Mouse (Mus musculus): ENCODE results near the gene Dpyd. TPM values are rescaled to one million over a fixed set of nuclear protein-coding genes. Genes with fewer than 3 reads are reported as not detected.

The Dpyd gene
- polyA plus RNA-seq, 1 experiment from 2014 or later, result 4.7 TPM

DNA sequence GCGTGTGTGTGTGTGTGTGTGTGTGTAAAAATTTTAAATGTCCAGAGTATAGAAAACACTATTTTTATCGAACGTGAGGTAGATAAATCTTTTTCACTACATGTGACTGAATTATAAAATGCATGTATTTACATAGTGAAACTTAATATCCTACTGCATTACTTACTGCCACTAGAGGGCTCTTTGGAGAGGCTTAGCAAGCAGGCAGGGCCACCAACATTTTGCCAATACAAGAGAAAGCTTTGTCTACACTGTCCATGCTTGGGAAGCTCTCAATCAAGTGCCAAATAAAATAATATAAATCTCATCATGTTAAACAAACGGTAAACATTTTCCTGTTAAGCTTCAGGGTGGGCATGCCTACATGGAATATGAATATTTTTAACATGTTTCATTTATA is 429.9 kb downstream of the Dpyd start:
- Histone ChIP-seq H3K4me3 (ENCODE audit: low read depth, low read length) (no peak overlapping the region), H3K9me3 (ENCODE audit: control insufficient read depth, low read length) (no peaks in the 10 kb centered on the region), H3K9ac (ENCODE audit: low read length) (no peak overlapping the region), H3K4me2 (ENCODE audit: low read depth) (no peak overlapping the region), H3K27ac (ENCODE audit: low read depth, low read length) (no peak overlapping the region), H3K27me3 (ENCODE audit: control insufficient read depth, insufficient read depth, low read length) (no peaks in the 10 kb centered on the region), H3K36me3 (ENCODE audit: control insufficient read depth, insufficient read depth, low read length) (no peaks in the 10 kb centered on the region), H3K4me1 (ENCODE audit: control insufficient read depth, insufficient read depth, low read length) (no peaks in the 10 kb centered on the region)
- DNase-seq (ENCODE audit: low spot score), result peak; percentile 10
- ATAC-seq (ENCODE audit: insufficient read depth, low FRiP score, low TSS enrichment), result no peak; the same call in 1 of the 2 replicates
- WGBS, result 80% methylated on average over 4 of the region's 4 CpGs

DNA sequence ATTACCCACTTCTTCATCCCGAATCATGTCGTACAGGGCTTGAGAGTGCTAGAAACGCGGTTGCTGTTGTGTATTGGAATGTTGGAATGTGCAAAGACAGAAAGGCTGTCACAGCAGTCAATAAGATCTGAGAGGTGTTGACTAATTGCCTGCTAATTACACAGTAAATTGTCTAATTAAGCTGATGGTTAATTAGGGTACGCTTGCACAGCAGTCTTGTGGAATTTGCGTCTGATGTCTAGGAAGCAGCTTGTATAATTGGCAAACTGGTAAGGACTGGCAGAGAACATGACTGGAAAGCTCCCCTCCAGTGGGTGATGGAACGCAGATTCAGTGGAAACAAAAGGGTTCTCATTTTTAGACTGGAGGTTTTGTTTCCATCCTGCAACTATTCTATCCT is 459.3 kb downstream of the Dpyd start:
- Histone ChIP-seq H3K9me3 (ENCODE audit: control insufficient read depth, low read length) (no peaks in the 10 kb centered on the region), H3K4me3 (ENCODE audit: low read depth, low read length) (no peak overlapping the region), H3K4me2 (ENCODE audit: low read depth) (no peak overlapping the region), H3K9ac (ENCODE audit: low read length) (no peak overlapping the region), H3K4me1 (ENCODE audit: control insufficient read depth, insufficient read depth, low read length) (no peaks in the 10 kb centered on the region), H3K36me3 (ENCODE audit: control insufficient read depth, insufficient read depth, low read length) (no peaks in the 10 kb centered on the region), H3K27me3 (ENCODE audit: control insufficient read depth, insufficient read depth, low read length) (no peaks in the 10 kb centered on the region), H3K27ac (ENCODE audit: low read depth, low read length) (no peak overlapping the region)
- ATAC-seq (ENCODE audit: insufficient read depth, low FRiP score, low TSS enrichment), result no peak
- DNase-seq (ENCODE audit: low spot score), result no peak
- WGBS, result 74% methylated on average over 7 of the region's 7 CpGs

DNA sequence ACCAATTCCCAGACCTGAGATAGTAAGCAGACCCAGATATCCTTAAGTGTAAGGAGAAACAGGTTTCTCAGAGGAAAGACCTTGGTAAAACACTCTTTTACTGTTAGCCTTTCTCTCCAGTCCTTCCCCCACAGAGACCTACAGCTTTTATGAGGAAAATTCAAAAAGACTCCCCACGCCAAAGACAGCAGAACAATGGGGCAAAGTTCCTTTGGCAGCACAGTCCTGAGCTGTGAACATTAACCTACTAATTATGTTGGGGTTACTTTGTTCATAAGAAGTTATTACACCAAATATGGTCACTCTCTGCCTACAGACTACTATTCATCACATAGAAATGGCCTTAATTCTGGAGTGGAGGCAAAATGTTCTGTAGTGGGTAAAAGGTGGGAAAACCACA is 480.7 kb downstream of the Dpyd start:
- Histone ChIP-seq H3K27ac (ENCODE audit: low read depth, low read length) (no peak overlapping the region), H3K4me1 (ENCODE audit: control insufficient read depth, insufficient read depth, low read length) (no peaks in the 10 kb centered on the region), H3K36me3 (ENCODE audit: control insufficient read depth, insufficient read depth, low read length) (no peaks in the 10 kb centered on the region), H3K9ac (ENCODE audit: low read length) (no peak overlapping the region), H3K4me2 (ENCODE audit: low read depth) (no peak overlapping the region), H3K4me3 (ENCODE audit: low read depth, low read length) (no peak overlapping the region), H3K27me3 (ENCODE audit: control insufficient read depth, insufficient read depth, low read length) (no peaks in the 10 kb centered on the region), H3K9me3 (ENCODE audit: control insufficient read depth, low read length) (no peaks in the 10 kb centered on the region)
- DNase-seq (ENCODE audit: low spot score), result no peak
- WGBS, result 80% methylated on average over 1 of the region's 1 CpGs
- no peak for ATAC-seq (ENCODE audit: insufficient read depth, low FRiP score, low TSS enrichment)

- Histone ChIP-seq H3K4me2 (ENCODE audit: low read depth) (no peak overlapping the region), H3K27ac (ENCODE audit: low read depth, low read length) (no peak overlapping the region), H3K9ac (ENCODE audit: low read length) (no peak overlapping the region), H3K27me3 (ENCODE audit: control insufficient read depth, insufficient read depth, low read length) (no peaks in the 10 kb centered on the region), H3K9me3 (ENCODE audit: control insufficient read depth, low read length) (no peaks in the 10 kb centered on the region), H3K36me3 (ENCODE audit: control insufficient read depth, insufficient read depth, low read length) (no peaks in the 10 kb centered on the region), H3K4me1 (ENCODE audit: control insufficient read depth, insufficient read depth, low read length) (no peaks in the 10 kb centered on the region), H3K4me3 (ENCODE audit: low read depth, low read length) (no peak overlapping the region)
- DNase-seq (ENCODE audit: low spot score) (no peak), ATAC-seq (ENCODE audit: insufficient read depth, low FRiP score, low TSS enrichment) (no peak)
- WGBS, result 95% methylated on average over 1 of the region's 1 CpGs
These were observed 494.2 kb downstream of the Dpyd start for GRCm38 (mm10) chr3:119056144-119056543.

GRCm38 (mm10) chr3:119063214-119063613 is 501.3 kb downstream of the Dpyd start:
- Histone ChIP-seq H3K27me3 (ENCODE audit: control insufficient read depth, insufficient read depth, low read length) (no peaks in the 10 kb centered on the region), H3K36me3 (ENCODE audit: control insufficient read depth, insufficient read depth, low read length) (no peaks in the 10 kb centered on the region), H3K9me3 (ENCODE audit: control insufficient read depth, low read length) (no peaks in the 10 kb centered on the region), H3K4me1 (ENCODE audit: control insufficient read depth, insufficient read depth, low read length) (no peaks in the 10 kb centered on the region), H3K4me3 (ENCODE audit: low read depth, low read length) (no peak overlapping the region), H3K9ac (ENCODE audit: low read length) (no peak overlapping the region), H3K27ac (ENCODE audit: low read depth, low read length) (no peak overlapping the region), H3K4me2 (ENCODE audit: low read depth) (no peak overlapping the region)
- WGBS, result 43% methylated on average over 4 of the region's 4 CpGs
- DNase-seq (ENCODE audit: low spot score) (peak; percentile 27), ATAC-seq (ENCODE audit: insufficient read depth, low FRiP score, low TSS enrichment) (no peak)

GRCm38 (mm10) chr3:119063642-119064041 is 501.7 kb downstream of the Dpyd start:
- no peak overlapping the region for H3K4me3 ChIP-seq (ENCODE audit: low read depth, low read length)
- ATAC-seq (ENCODE audit: insufficient read depth, low FRiP score, low TSS enrichment), result no peak
- no peak overlapping the region for H3K9ac ChIP-seq (ENCODE audit: low read length)
- 22% methylated on average over 1 of the region's 1 CpGs for WGBS
- no peak overlapping the region for H3K4me2 ChIP-seq (ENCODE audit: low read depth)
- H3K27ac ChIP-seq (ENCODE audit: low read depth, low read length), result no peak overlapping the region
- H3K27me3 ChIP-seq (ENCODE audit: control insufficient read depth, insufficient read depth, low read length), result no peaks in the 10 kb centered on the region
- DNase-seq (ENCODE audit: low spot score), result no peak
- H3K4me1 ChIP-seq (ENCODE audit: control insufficient read depth, insufficient read depth, low read length), result no peaks in the 10 kb centered on the region
- H3K9me3 ChIP-seq (ENCODE audit: control insufficient read depth, low read length), result no peaks in the 10 kb centered on the region
- no peaks in the 10 kb centered on the region for H3K36me3 ChIP-seq (ENCODE audit: control insufficient read depth, insufficient read depth, low read length)

- peak; percentile 13 for DNase-seq (ENCODE audit: low spot score)
- no peaks in the 10 kb centered on the region for H3K9me3 ChIP-seq (ENCODE audit: control insufficient read depth, low read length)
- H3K27ac ChIP-seq (ENCODE audit: low read depth, low read length), result no peak overlapping the region
- H3K27me3 ChIP-seq (ENCODE audit: control insufficient read depth, insufficient read depth, low read length), result no peaks in the 10 kb centered on the region
- no peak overlapping the region for H3K4me2 ChIP-seq (ENCODE audit: low read depth)
- ATAC-seq (ENCODE audit: insufficient read depth, low FRiP score, low TSS enrichment), result peak; percentile 46
- no peaks in the 10 kb centered on the region for H3K4me1 ChIP-seq (ENCODE audit: control insufficient read depth, insufficient read depth, low read length)
- no peak overlapping the region for H3K4me3 ChIP-seq (ENCODE audit: low read depth, low read length)
- no peaks in the 10 kb centered on the region for H3K36me3 ChIP-seq (ENCODE audit: control insufficient read depth, insufficient read depth, low read length)
- no peak overlapping the region for H3K9ac ChIP-seq (ENCODE audit: low read length)
- WGBS, result 35% methylated on average over 7 of the region's 7 CpGs
These were observed 502.8 kb downstream of the Dpyd start for GRCm38 (mm10) chr3:119064746-119065145.

GRCm38 (mm10) chr3:119067221-119067620 is 505.3 kb downstream of the Dpyd start:
- ATAC-seq (ENCODE audit: insufficient read depth, low FRiP score, low TSS enrichment), result no peak
- H3K4me3 ChIP-seq (ENCODE audit: low read depth, low read length), result no peak overlapping the region
- no peak overlapping the region for H3K9ac ChIP-seq (ENCODE audit: low read length)
- no peaks in the 10 kb centered on the region for H3K4me1 ChIP-seq (ENCODE audit: control insufficient read depth, insufficient read depth, low read length)
- H3K9me3 ChIP-seq (ENCODE audit: control insufficient read depth, low read length), result no peaks in the 10 kb centered on the region
- DNase-seq (ENCODE audit: low spot score), result no peak
- H3K4me2 ChIP-seq (ENCODE audit: low read depth), result no peak overlapping the region
- no peak overlapping the region for H3K27ac ChIP-seq (ENCODE audit: low read depth, low read length)
- H3K36me3 ChIP-seq (ENCODE audit: control insufficient read depth, insufficient read depth, low read length), result no peaks in the 10 kb centered on the region
- no peaks in the 10 kb centered on the region for H3K27me3 ChIP-seq (ENCODE audit: control insufficient read depth, insufficient read depth, low read length)
- WGBS, result 89% methylated on average over 9 of the region's 9 CpGs

- no peaks in the 10 kb centered on the region for H3K9me3 ChIP-seq (ENCODE audit: control insufficient read depth, low read length)
- H3K4me3 ChIP-seq (ENCODE audit: low read depth, low read length), result no peak overlapping the region
- WGBS, result 72% methylated on average over 1 of the region's 1 CpGs
- ATAC-seq (ENCODE audit: insufficient read depth, low FRiP score, low TSS enrichment) (no peak), DNase-seq (ENCODE audit: low spot score) (no peak)
- H3K36me3 ChIP-seq (ENCODE audit: control insufficient read depth, insufficient read depth, low read length), result no peaks in the 10 kb centered on the region
- no peak overlapping the region for H3K9ac ChIP-seq (ENCODE audit: low read length)
- H3K4me2 ChIP-seq (ENCODE audit: low read depth), result no peak overlapping the region
- no peaks in the 10 kb centered on the region for H3K27me3 ChIP-seq (ENCODE audit: control insufficient read depth, insufficient read depth, low read length)
- H3K27ac ChIP-seq (ENCODE audit: low read depth, low read length), result no peak overlapping the region
- no peaks in the 10 kb centered on the region for H3K4me1 ChIP-seq (ENCODE audit: control insufficient read depth, insufficient read depth, low read length)
These were observed 524.7 kb downstream of the Dpyd start for GRCm38 (mm10) chr3:119086618-119087017.

Data from neural tube, embryonic 11.5 days (tissue).